Mouse (Mus musculus): ENCODE data around the gene Zbtb20. TPM values are rescaled to one million over a fixed set of nuclear protein-coding genes. Genes with fewer than 3 reads are reported as not detected.

Gene Zbtb20
- polyA plus RNA-seq, 1 experiment, result 4.0 TPM

- Histone ChIP-seq H3K36me3 (ENCODE audit: control insufficient read depth, insufficient read depth) (no peaks in the 10 kb centered on the region), H3K79me3 (ENCODE audit: low read depth) (no peaks in the 10 kb centered on the region), H3K79me2 (ENCODE audit: control insufficient read depth, insufficient read depth) (no peaks in the 10 kb centered on the region), H3K4me3 (ENCODE audit: insufficient read depth, poor library complexity, severe bottlenecking) (no peak overlapping the region), H3K27me3 (ENCODE audit: control insufficient read depth, insufficient read depth, insufficient read length) (no peaks in the 10 kb centered on the region), H3ac (ENCODE audit: control insufficient read depth, insufficient read length, low read depth) (no peak overlapping the region)
- TF ChIP-seq USF1 (IDR thresholded peaks at IDR 0.05; ENCODE audit: low read depth), result no peak
- TF ChIP-seq FOSL1 (IDR thresholded peaks at IDR 0.05; ENCODE audit: insufficient read depth, low read length, poor library complexity, severe bottlenecking), result no peak
- no peak for TF ChIP-seq MAX (IDR thresholded peaks at IDR 0.05)
- no peak for TF ChIP-seq CTCF (IDR thresholded peaks at IDR 0.05; ENCODE audit: control insufficient read depth, insufficient read depth, insufficient read length)
- no peak for TF ChIP-seq MYOD1 (IDR thresholded peaks at IDR 0.05; ENCODE audit: control insufficient read depth, insufficient read length, low read depth)
- TF ChIP-seq MYOG (IDR thresholded peaks at IDR 0.05; ENCODE audit: control insufficient read depth, extremely low read depth, insufficient read length), result no peak
- no peak for TF ChIP-seq CEBPB (IDR thresholded peaks at IDR 0.05; ENCODE audit: low read depth)
These were observed 21.5 kb downstream of the Zbtb20 start for GRCm38 (mm10) chr16:42897125-42897693.

GRCm38 (mm10) chr16:42900328-42900727 lies 24.6 kb downstream of the Zbtb20 start:
- Histone ChIP-seq H3K36me3 (ENCODE audit: control insufficient read depth, insufficient read depth) (no peaks in the 10 kb centered on the region), H3K4me3 (ENCODE audit: insufficient read depth, poor library complexity, severe bottlenecking) (no peak overlapping the region), H3K79me2 (ENCODE audit: control insufficient read depth, insufficient read depth) (no peaks in the 10 kb centered on the region), H3K79me3 (ENCODE audit: low read depth) (no peaks in the 10 kb centered on the region), H3ac (ENCODE audit: control insufficient read depth, insufficient read length, low read depth) (no peak overlapping the region), H3K27me3 (ENCODE audit: control insufficient read depth, insufficient read depth, insufficient read length) (no peaks in the 10 kb centered on the region)
- TF ChIP-seq FOSL1 (IDR thresholded peaks at IDR 0.05; ENCODE audit: insufficient read depth, low read length, poor library complexity, severe bottlenecking), result no peak
- TF ChIP-seq MAX (IDR thresholded peaks at IDR 0.05), result no peak
- no peak for TF ChIP-seq CTCF (IDR thresholded peaks at IDR 0.05; ENCODE audit: control insufficient read depth, insufficient read depth, insufficient read length)
- no peak for TF ChIP-seq MYOG (IDR thresholded peaks at IDR 0.05; ENCODE audit: control insufficient read depth, extremely low read depth, insufficient read length)
- no peak for TF ChIP-seq CEBPB (IDR thresholded peaks at IDR 0.05; ENCODE audit: low read depth)
- TF ChIP-seq MYOD1 (IDR thresholded peaks at IDR 0.05; ENCODE audit: control insufficient read depth, insufficient read length, low read depth), result no peak
- TF ChIP-seq USF1 (IDR thresholded peaks at IDR 0.05; ENCODE audit: low read depth), result no peak

GRCm38 (mm10) chr16:42907283-42907701 lies 31.6 kb downstream of the Zbtb20 start:
- H3K36me3 ChIP-seq (ENCODE audit: control insufficient read depth, insufficient read depth), result no peaks in the 10 kb centered on the region
- no peak overlapping the region for H3ac ChIP-seq (ENCODE audit: control insufficient read depth, insufficient read length, low read depth)
- TF ChIP-seq MAX (IDR thresholded peaks at IDR 0.05), result no peak
- no peak for TF ChIP-seq USF1 (IDR thresholded peaks at IDR 0.05; ENCODE audit: low read depth)
- TF ChIP-seq MYOG (IDR thresholded peaks at IDR 0.05; ENCODE audit: control insufficient read depth, extremely low read depth, insufficient read length), result no peak
- TF ChIP-seq MYOD1 (IDR thresholded peaks at IDR 0.05; ENCODE audit: control insufficient read depth, insufficient read length, low read depth), result no peak
- no peak for TF ChIP-seq CEBPB (IDR thresholded peaks at IDR 0.05; ENCODE audit: low read depth)
- TF ChIP-seq FOSL1 (IDR thresholded peaks at IDR 0.05; ENCODE audit: insufficient read depth, low read length, poor library complexity, severe bottlenecking), result no peak
- no peak for TF ChIP-seq CTCF (IDR thresholded peaks at IDR 0.05; ENCODE audit: control insufficient read depth, insufficient read depth, insufficient read length)
- H3K27me3 ChIP-seq (ENCODE audit: control insufficient read depth, insufficient read depth, insufficient read length), result no peaks in the 10 kb centered on the region
- H3K79me3 ChIP-seq (ENCODE audit: low read depth), result no peaks in the 10 kb centered on the region
- no peaks in the 10 kb centered on the region for H3K79me2 ChIP-seq (ENCODE audit: control insufficient read depth, insufficient read depth)
- H3K4me3 ChIP-seq (ENCODE audit: insufficient read depth, poor library complexity, severe bottlenecking), result no peak overlapping the region

GRCm38 (mm10) chr16:42908381-42908780 lies 32.7 kb downstream of the Zbtb20 start:
- H3K27me3 ChIP-seq (ENCODE audit: control insufficient read depth, insufficient read depth, insufficient read length), result no peaks in the 10 kb centered on the region
- no peaks in the 10 kb centered on the region for H3K36me3 ChIP-seq (ENCODE audit: control insufficient read depth, insufficient read depth)
- H3ac ChIP-seq (ENCODE audit: control insufficient read depth, insufficient read length, low read depth), result no peak overlapping the region

GRCm38 (mm10) chr16:42908896-42909295 lies 33.2 kb downstream of the Zbtb20 start:
- TF ChIP-seq MYOD1 (IDR thresholded peaks at IDR 0.05; ENCODE audit: control insufficient read depth, insufficient read length, low read depth), result no peak
- TF ChIP-seq USF1 (IDR thresholded peaks at IDR 0.05; ENCODE audit: low read depth), result no peak
- TF ChIP-seq CEBPB (IDR thresholded peaks at IDR 0.05; ENCODE audit: low read depth), result no peak
- no peak for TF ChIP-seq MYOG (IDR thresholded peaks at IDR 0.05; ENCODE audit: control insufficient read depth, extremely low read depth, insufficient read length)
- TF ChIP-seq MAX (IDR thresholded peaks at IDR 0.05), result no peak
- TF ChIP-seq CTCF (IDR thresholded peaks at IDR 0.05; ENCODE audit: control insufficient read depth, insufficient read depth, insufficient read length), result no peak
- no peak for TF ChIP-seq FOSL1 (IDR thresholded peaks at IDR 0.05; ENCODE audit: insufficient read depth, low read length, poor library complexity, severe bottlenecking)
- no peak overlapping the region for H3K4me3 ChIP-seq (ENCODE audit: insufficient read depth, poor library complexity, severe bottlenecking)
- no peaks in the 10 kb centered on the region for H3K36me3 ChIP-seq (ENCODE audit: control insufficient read depth, insufficient read depth)
- H3K79me3 ChIP-seq (ENCODE audit: low read depth), result no peaks in the 10 kb centered on the region
- no peaks in the 10 kb centered on the region for H3K79me2 ChIP-seq (ENCODE audit: control insufficient read depth, insufficient read depth)
- H3K27me3 ChIP-seq (ENCODE audit: control insufficient read depth, insufficient read depth, insufficient read length), result no peaks in the 10 kb centered on the region
- H3ac ChIP-seq (ENCODE audit: control insufficient read depth, insufficient read length, low read depth), result no peak overlapping the region

More at GRCm38 (mm10) chr16:42908381-42908780, 32.7 kb downstream of the Zbtb20 start:
- no peaks in the 10 kb centered on the region for H3K79me2 ChIP-seq (ENCODE audit: control insufficient read depth, insufficient read depth)
- no peak overlapping the region for H3K4me3 ChIP-seq (ENCODE audit: insufficient read depth, poor library complexity, severe bottlenecking)
- TF ChIP-seq CTCF (IDR thresholded peaks at IDR 0.05; ENCODE audit: control insufficient read depth, insufficient read depth, insufficient read length) (no peak), CEBPB (IDR thresholded peaks at IDR 0.05; ENCODE audit: low read depth) (no peak), USF1 (IDR thresholded peaks at IDR 0.05; ENCODE audit: low read depth) (no peak), FOSL1 (IDR thresholded peaks at IDR 0.05; ENCODE audit: insufficient read depth, low read length, poor library complexity, severe bottlenecking) (no peak), MYOD1 (IDR thresholded peaks at IDR 0.05; ENCODE audit: control insufficient read depth, insufficient read length, low read depth) (no peak)
- H3K79me3 ChIP-seq (ENCODE audit: low read depth), result no peaks in the 10 kb centered on the region

All from C2C12 (cell line).